Mouse (Mus musculus) midbrain, embryonic 11.5 days (tissue): ENCODE measurements at regions not wholly inside any gene's neighbourhood (a gene's known extent, or its start where the extent isn't known, plus 50 kb on each side); places are given as distances from the start of the nearest gene placed in this dataset.
"Not testable (repeated sequence)": the region's sequence is repeated elsewhere in the genome, so short reads cannot be mapped to it uniquely, and the experiment has no call there.

Experiments
- ATAC-seq: fragments of 200-750 bp; cut with Nextera tagmentation; 2 replicates; pipeline ENCODE4 v1.8.0; 2017; ENCODE audit warnings: moderate TSS enrichment, moderate library complexity; ENCODE audit not compliant: low FRiP score
- DNase-seq: peaks from one replicate; pipeline ENCODE4 v3.0.0; 2015; ENCODE audit warnings: low spot score; ENCODE audit errors: missing footprints
- H3K27ac ChIP-seq: fragments of 300-500 bp; sonication (generic); 2 replicates; pipeline ENCODE4 v1.5.1; 2014; ENCODE audit warnings: low read depth, low read length
- H3K27me3 ChIP-seq: fragments of 300-500 bp; sonication (generic); 2 replicates; pipeline ENCODE4 v1.6.1; 2014; ENCODE audit warnings: mild to moderate bottlenecking, low read length, moderate library complexity, mixed read lengths; ENCODE audit not compliant: control insufficient read depth, insufficient read depth
- H3K36me3 ChIP-seq: fragments of 300-500 bp; sonication (generic); 2 replicates; pipeline ENCODE4 v1.6.1; 2014; ENCODE audit warnings: mild to moderate bottlenecking, low read length, moderate library complexity, mixed read lengths; ENCODE audit not compliant: control insufficient read depth, insufficient read depth
- H3K4me1 ChIP-seq: fragments of 300-500 bp; sonication (generic); 2 replicates; pipeline ENCODE4 v1.6.1; 2014; ENCODE audit warnings: low read length; ENCODE audit not compliant: control insufficient read depth, insufficient read depth
- H3K4me2 ChIP-seq: fragments of 300-500 bp; sonication (generic); 2 replicates; pipeline ENCODE4 v1.6.1; 2014; ENCODE audit warnings: mild to moderate bottlenecking, moderate library complexity
- H3K4me3 ChIP-seq: fragments of 300-500 bp; sonication (generic); 2 replicates; pipeline ENCODE4 v1.5.1; 2014; ENCODE audit warnings: low read depth, low read length
- H3K9ac ChIP-seq: fragments of 300-500 bp; sonication (generic); 2 replicates; pipeline ENCODE4 v1.6.1; 2014; ENCODE audit warnings: low read length
- H3K9me3 ChIP-seq: fragments of 300-500 bp; sonication (generic); 2 replicates; pipeline ENCODE4 v1.6.1; 2016; ENCODE audit warnings: low read length; ENCODE audit not compliant: control insufficient read depth
- WGBS: fragments of 180-500 bp; shearing (Covaris S2); extraction: QIAGEN DNeasy Blood & Tissue Kit; methylation state at CpG from one replicate; pipeline ENCODE4 v1.1.7; 2014; 5-methylcytosine and 5-hydroxymethylcytosine counted together

DNA sequence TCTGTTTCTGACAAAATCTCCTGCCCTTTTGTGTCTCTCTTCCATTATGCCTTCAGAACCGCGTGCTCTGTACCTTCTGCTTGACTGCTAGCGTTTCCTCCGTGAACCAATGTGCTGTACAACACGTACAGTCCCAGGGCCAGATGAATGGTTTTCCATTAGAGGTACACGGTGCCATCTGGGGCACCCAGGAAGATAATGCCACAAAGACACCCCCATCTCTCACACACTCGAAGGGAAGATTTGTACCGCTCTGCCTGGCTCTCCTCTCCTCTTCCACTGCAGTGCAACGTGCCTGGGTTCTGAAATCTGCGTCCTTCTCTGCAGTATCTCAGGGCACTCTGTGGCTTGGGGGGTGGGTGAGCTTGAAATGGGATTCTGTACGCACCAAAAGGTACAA is 487.4 kb upstream of the Stxbp6 start:
- H3K9ac ChIP-seq = peak overlapping the region; percentile 42
- DNase-seq (no peak), ATAC-seq (peak; percentile 43)
- H3K36me3 ChIP-seq = no peaks in the 10 kb centered on the region
- no peak overlapping the region for H3K4me2 ChIP-seq
- H3K4me3 ChIP-seq = no peak overlapping the region
- H3K4me1 ChIP-seq = peaks cover 9% of the 10 kb centered on the region
- H3K27me3 ChIP-seq = no peaks in the 10 kb centered on the region
- no peaks in the 10 kb centered on the region for H3K9me3 ChIP-seq
- 45% methylated on average over 11 of the region's 11 CpGs for WGBS
- H3K27ac ChIP-seq = peak overlapping the region; percentile 73

DNA sequence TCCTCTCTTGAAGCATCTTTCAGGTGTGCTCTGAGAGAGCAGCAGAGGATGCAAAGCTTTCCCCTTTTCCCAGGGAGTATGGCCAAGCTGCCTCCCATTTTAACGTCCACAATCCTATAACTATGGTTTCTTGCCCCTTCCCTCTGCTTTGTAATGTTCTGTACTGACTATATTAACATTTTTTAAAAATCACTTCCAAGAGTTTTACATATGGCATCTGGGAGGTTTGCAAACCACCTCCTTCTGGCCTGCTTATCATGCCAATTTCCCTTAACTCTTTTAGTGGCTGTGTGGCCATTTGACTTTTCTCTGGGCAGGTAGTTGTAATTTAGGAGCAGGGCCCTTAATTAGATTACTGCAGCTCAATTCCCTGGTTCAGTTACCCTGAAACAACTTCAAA is 486.9 kb upstream of the Stxbp6 start:
- H3K27me3 ChIP-seq = no peaks in the 10 kb centered on the region
- 0 out of 2 replicates have a peak overlapping the region, but pooled peaks have one; percentile 14 for H3K27ac ChIP-seq
- no peak overlapping the region for H3K4me2 ChIP-seq
- H3K4me1 ChIP-seq = peaks cover 9% of the 10 kb centered on the region
- no peaks in the 10 kb centered on the region for H3K36me3 ChIP-seq
- 50% methylated on average over 1 of the region's 1 CpGs for WGBS
- DNase-seq = no peak
- H3K4me3 ChIP-seq = no peak overlapping the region
- H3K9ac ChIP-seq = no peak overlapping the region; the same call in 1 of the 2 replicates
- no peaks in the 10 kb centered on the region for H3K9me3 ChIP-seq
- no peak for ATAC-seq

- H3K4me1 ChIP-seq, H3K27me3 ChIP-seq, H3K27ac ChIP-seq, H3K4me3 ChIP-seq, H3K4me2 ChIP-seq, H3K36me3 ChIP-seq, H3K9me3 ChIP-seq, H3K9ac ChIP-seq, ATAC-seq, DNase-seq: not testable (repeated sequence)
- 91% methylated on average over 5 of the region's 5 CpGs for WGBS
Observed at GRCm38 (mm10) chr12:45549906-45550305, 475.4 kb upstream of the Stxbp6 start.

DNA sequence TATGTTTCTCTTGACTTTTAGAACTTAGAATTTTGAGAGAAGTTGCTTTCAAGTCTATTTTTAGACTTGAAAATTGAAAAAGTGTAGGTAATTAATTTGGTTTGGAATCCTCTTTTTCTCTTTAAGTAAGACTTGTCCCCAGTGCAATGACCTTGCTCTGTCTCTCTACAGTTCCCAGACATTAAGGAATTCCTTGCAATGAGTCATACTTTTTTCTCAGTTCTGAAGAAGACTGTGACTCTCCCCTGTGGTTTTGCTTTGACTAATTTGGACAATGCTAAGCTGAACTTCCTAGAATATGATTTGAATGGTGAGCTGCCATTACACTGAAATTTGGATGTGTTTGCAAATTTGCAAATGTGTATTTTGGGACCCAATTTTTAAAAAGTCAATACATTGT is 445.0 kb upstream of the Stxbp6 start:
- Histone ChIP-seq H3K4me1 (no peaks in the 10 kb centered on the region), H3K36me3 (no peaks in the 10 kb centered on the region), H3K4me2 (no peak overlapping the region), H3K9me3 (no peaks in the 10 kb centered on the region), H3K27ac (no peak overlapping the region), H3K4me3 (no peak overlapping the region), H3K27me3 (no peaks in the 10 kb centered on the region), H3K9ac (no peak overlapping the region)
- ATAC-seq (no peak), DNase-seq (no peak)

DNA sequence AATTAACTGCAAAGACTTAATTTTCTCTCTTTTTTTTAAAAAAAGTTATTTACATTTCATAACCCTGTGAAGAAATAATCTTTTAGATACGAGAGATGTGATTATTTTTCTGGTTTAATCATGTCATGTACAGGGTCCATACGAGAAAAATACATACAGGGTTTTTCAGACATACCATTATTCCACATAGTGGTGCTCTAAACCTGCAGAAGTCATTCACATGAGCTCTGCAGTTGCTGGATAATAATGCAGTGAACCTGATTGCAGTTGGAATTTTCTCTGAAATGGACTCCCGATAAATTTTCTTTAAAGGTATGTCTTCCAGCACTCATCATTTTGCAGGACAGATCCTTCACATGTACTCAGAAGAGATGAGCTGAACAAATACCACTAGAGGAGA is 439.9 kb upstream of the Stxbp6 start:
- no peaks in the 10 kb centered on the region for H3K4me1 ChIP-seq
- no peak for ATAC-seq
- no peak overlapping the region for H3K4me2 ChIP-seq
- H3K27ac ChIP-seq = no peak overlapping the region
- DNase-seq = no peak
- no peak overlapping the region for H3K9ac ChIP-seq
- H3K27me3 ChIP-seq = no peaks in the 10 kb centered on the region
- H3K36me3 ChIP-seq = no peaks in the 10 kb centered on the region
- WGBS = 80% methylated on average over 3 of the region's 3 CpGs
- H3K9me3 ChIP-seq = no peaks in the 10 kb centered on the region
- H3K4me3 ChIP-seq = no peak overlapping the region

GRCm38 (mm10) chr12:45507400-45507982 is 433.0 kb upstream of the Stxbp6 start:
- no peaks in the 10 kb centered on the region for H3K9me3 ChIP-seq
- ATAC-seq (peak; percentile 78), DNase-seq (no peak)
- no peak overlapping the region for H3K27ac ChIP-seq
- H3K36me3 ChIP-seq = no peaks in the 10 kb centered on the region
- H3K4me2 ChIP-seq = no peak overlapping the region
- peaks cover 2% of the 10 kb centered on the region; the same call in 1 of the 2 replicates for H3K4me1 ChIP-seq
- no peak overlapping the region for H3K4me3 ChIP-seq
- H3K9ac ChIP-seq = no peak overlapping the region
- H3K27me3 ChIP-seq = no peaks in the 10 kb centered on the region
- WGBS = 29% methylated on average over 7 of the region's 7 CpGs

GRCm38 (mm10) chr12:45499834-45500233 is 425.3 kb upstream of the Stxbp6 start:
- Histone ChIP-seq H3K9ac (no peak overlapping the region), H3K4me2 (no peak overlapping the region), H3K36me3 (no peaks in the 10 kb centered on the region), H3K9me3 (no peaks in the 10 kb centered on the region), H3K27me3 (no peaks in the 10 kb centered on the region), H3K27ac (no peak overlapping the region), H3K4me3 (no peak overlapping the region), H3K4me1 (no peaks in the 10 kb centered on the region)
- DNase-seq = no peak
- 65% methylated on average over 6 of the region's 6 CpGs for WGBS
- ATAC-seq = peak; percentile 44; the same call in 1 of the 2 replicates

DNA sequence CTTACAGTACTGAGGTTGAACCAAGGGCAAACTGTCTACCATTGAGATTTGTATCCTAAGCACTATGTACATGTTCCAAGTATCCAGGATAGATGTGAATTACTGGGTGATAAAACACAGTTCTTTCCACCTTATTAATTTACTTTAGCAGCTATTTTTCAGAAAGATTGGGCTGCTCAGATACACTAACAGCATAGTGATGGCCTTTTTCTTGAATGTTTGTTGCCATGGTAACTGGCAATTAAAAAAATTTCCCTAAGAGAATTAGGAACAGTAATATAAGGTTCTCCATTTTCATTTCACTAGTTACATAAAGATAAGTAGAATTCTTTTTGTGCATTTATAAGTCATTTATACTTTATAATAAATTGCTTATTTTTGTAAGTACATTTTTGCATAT is 423.7 kb upstream of the Stxbp6 start:
- DNase-seq (no peak), ATAC-seq (no peak)
- Histone ChIP-seq H3K4me3 (no peak overlapping the region), H3K4me2 (no peak overlapping the region), H3K27me3 (no peaks in the 10 kb centered on the region), H3K36me3 (no peaks in the 10 kb centered on the region), H3K9me3 (no peaks in the 10 kb centered on the region), H3K4me1 (no peaks in the 10 kb centered on the region), H3K9ac (no peak overlapping the region), H3K27ac (no peak overlapping the region)

GRCm38 (mm10) chr12:45489029-45489428 is 414.5 kb upstream of the Stxbp6 start:
- Histone ChIP-seq H3K27me3 (no peaks in the 10 kb centered on the region), H3K9ac (no peak overlapping the region), H3K4me2 (no peak overlapping the region), H3K4me3 (no peak overlapping the region), H3K36me3 (no peaks in the 10 kb centered on the region), H3K4me1 (no peaks in the 10 kb centered on the region), H3K9me3 (no peaks in the 10 kb centered on the region), H3K27ac (no peak overlapping the region)
- DNase-seq = no peak
- 67% methylated on average over 1 of the region's 1 CpGs for WGBS
- ATAC-seq = no peak

DNA sequence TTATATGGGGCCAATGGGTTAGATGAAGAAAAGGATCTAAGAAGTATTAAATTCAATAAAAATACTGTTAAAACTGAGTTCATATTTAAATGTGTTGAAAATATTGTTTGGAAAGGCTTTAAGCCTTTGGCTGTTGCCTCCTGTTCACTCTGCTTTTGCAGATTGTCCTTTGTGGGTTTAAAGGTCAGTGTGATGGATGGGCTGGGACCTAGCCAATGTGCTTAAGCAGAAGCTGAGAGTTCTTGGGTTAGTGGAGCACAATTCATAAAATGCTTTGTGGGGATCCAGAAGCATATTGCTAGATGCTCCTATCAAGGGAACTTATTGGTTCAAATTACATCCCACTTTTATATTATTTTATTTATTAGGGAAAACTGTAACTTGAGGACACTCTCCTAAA is 402.4 kb upstream of the Stxbp6 start:
- ATAC-seq = no peak
- Histone ChIP-seq H3K4me2 (no peak overlapping the region), H3K36me3 (no peaks in the 10 kb centered on the region), H3K9ac (no peak overlapping the region), H3K27me3 (no peaks in the 10 kb centered on the region), H3K9me3 (no peaks in the 10 kb centered on the region), H3K4me1 (no peaks in the 10 kb centered on the region), H3K27ac (no peak overlapping the region), H3K4me3 (no peak overlapping the region)
- DNase-seq = no peak
